8 mouse cellular contexts compared by ENCODE assay signal in the genomic region with DNA sequence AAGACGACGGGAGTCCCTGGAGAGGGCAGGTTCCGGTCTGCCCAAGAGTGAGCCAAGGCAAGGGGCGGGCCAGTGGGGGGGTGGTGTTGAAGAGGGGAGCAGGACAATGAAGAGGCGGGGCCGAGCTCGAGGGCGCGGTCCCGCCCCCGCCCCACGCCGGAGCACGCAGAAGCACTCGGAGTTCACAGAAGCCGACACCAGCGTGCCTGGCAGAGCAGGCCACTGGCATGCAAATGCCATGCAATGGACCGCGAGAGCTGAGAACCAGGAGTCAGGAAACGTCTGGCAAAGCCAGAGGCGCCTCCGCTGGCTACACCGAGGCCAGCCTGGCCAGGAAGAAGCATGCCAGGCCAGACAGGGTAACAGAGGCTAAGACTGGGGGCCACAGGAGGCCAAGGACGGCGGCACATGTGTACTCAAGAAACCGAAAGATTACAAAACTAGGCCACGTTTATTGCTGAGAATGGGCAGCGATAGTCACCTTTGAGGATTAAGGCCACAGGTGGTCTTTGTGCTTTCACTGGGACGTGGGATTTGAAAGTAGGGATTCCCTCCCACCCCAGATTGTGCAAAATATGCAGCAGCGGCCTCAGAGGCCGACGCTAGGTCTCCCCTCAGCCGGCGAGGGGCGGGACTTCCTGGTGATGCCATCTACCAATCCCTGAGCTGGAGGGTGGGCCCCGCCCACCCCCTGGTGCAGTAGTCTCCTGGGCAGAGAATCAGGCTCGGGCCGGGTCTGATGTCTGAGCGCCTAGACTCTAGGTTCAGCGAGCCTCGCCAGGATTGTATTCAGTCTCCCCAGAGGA. TPM values are rescaled to one million over a fixed set of nuclear protein-coding genes. Genes with fewer than 3 reads are reported as not detected.
A peak's percentile ranks its signal among the peaks of the same experiment; 100 is the strongest.
DNase-seq lines count a peak whose midpoint lies in the region; ATAC-seq lines count a peak whose summit lies in the region.

A gene (minus strand): TSS at position 92 of the 806 bp plus-strand sequence.

- peak within 1 kb of the TSS; percentile 73 for H3K9ac ChIP-seq in hindbrain, embryonic 16.5 days (ENCODE audit: low read depth, low read length)

- H3K4me1 ChIP-seq in hindbrain, embryonic 16.5 days (ENCODE audit: control insufficient read depth, insufficient read depth, low read depth, low read length): peaks cover 15% of the 10 kb centered on the region

- peak within 1 kb of the TSS; percentile 78 for H3K27ac ChIP-seq in hindbrain, embryonic 16.5 days (ENCODE audit: low read depth, low read length)

- under 1% methylated on average over 41 of the region's 41 CpGs for WGBS in hindbrain, embryonic 16.5 days

- H3K4me3 ChIP-seq in hindbrain, embryonic 16.5 days (ENCODE audit: low read length): peak within 1 kb of the TSS; percentile 50

- no peaks in the 10 kb centered on the region for H3K9me3 ChIP-seq in hindbrain, embryonic 16.5 days (ENCODE audit: control insufficient read depth, low read length)

- H3K36me3 ChIP-seq in hindbrain, embryonic 16.5 days (ENCODE audit: control insufficient read depth, insufficient read depth, low read length): peaks cover 5% of the 10 kb centered on the region; the same call in 1 of the 2 replicates

- peak; percentile 94 for ATAC-seq in hindbrain, embryonic 16.5 days
- ATAC-seq in CD4-positive, CD25-positive, alpha-beta regulatory T cell, adult 4 months: no peak

- no peaks in the 10 kb centered on the region for H3K27me3 ChIP-seq in hindbrain, embryonic 16.5 days (replicated peaks; ENCODE audit: control insufficient read depth, insufficient read depth, low read length)

- peak; percentile 92 for DNase-seq in adrenal gland, postnatal 10 days
- peak; percentile 95 for DNase-seq in embryo, embryonic 10 days (ENCODE audit: low spot score)
- peak; percentile 82 to 91 for DNase-seq in gastrocnemius, adult 8-10 months (ENCODE audit: low spot score in 2 of 2)
- peak; percentile 83 for DNase-seq in left cerebral cortex, adult 11 months (ENCODE audit: low spot score)
- peak; percentile 89 for DNase-seq in lung, postnatal 25 days (ENCODE audit: low spot score)
- DNase-seq in right cerebral cortex, adult 18-20 months: peak; percentile 92

- peak within 1 kb of the TSS; percentile 95 for H3K4me2 ChIP-seq in hindbrain, embryonic 16.5 days (ENCODE audit: low read length)

RNA-seq across cellular contexts. Expression of the gene that starts here (rescaled TPM):
- 1 to 10 TPM; 7.7 to 9.8 TPM for total RNA-seq in adrenal gland, postnatal 10 days (2021)
- total RNA-seq in gastrocnemius, adult 8-10 months (2022): under 1 TPM; 0.27 to 0.88 (median 0.44) TPM
- polyA plus RNA-seq in hindbrain, embryonic 16.5 days (2015; fragmentation: Nextera tagmentation; extraction: Ambion mirVana): 25.8 and 30.1 TPM in 2 replicates
- polyA plus RNA-seq in CD4-positive, CD25-positive, alpha-beta regulatory T cell, adult 4 months (2017; shearing (Covaris generic)): 1 to 10 TPM; 5.5 to 8.2 TPM

Comparison
In these comparisons a context has a peak if more than half of its experiments do, and no peak if none do; other contexts are left out.
1. RNA of the gene that starts here (total RNA-seq): 7.7 to 9.8 TPM in adrenal gland, postnatal 10 days; 0.27 to 0.88 TPM in gastrocnemius, adult 8-10 months; every median in the first group is over 4 times any median in the second.
2. Peak in DNase-seq in gastrocnemius, adult 8-10 months; RNA of the gene not detected or under 1 TPM.
3. Peak in every context shown above with its lines, with median percentiles within 50 percentile points of each other: DNase-seq.